Mouse (Mus musculus): Measurements from ENCODE around the gene Tfr2.
"Not testable (repeated sequence)": the region's sequence is repeated elsewhere in the genome, so short reads cannot be mapped to it uniquely, and the experiment has no call there.

Tfr2 gene

GRCm38 (mm10) chr5:137583670-137584169 lies 14.1 kb downstream of the Tfr2 start:
- peak; percentile 61 for DNase-seq (ENCODE audit: low read depth, low spot score)

- DNase-seq (ENCODE audit: low read depth, low spot score): no peak
These were observed 15.3 kb downstream of the Tfr2 start for GRCm38 (mm10) chr5:137584976-137585375.

GRCm38 (mm10) chr5:137590507-137590906 lies 20.9 kb downstream of the Tfr2 start:
- no peak for DNase-seq (ENCODE audit: low read depth, low spot score)

- no peak for DNase-seq (ENCODE audit: low read depth, low spot score)
These were observed 26.3 kb downstream of the Tfr2 start for GRCm38 (mm10) chr5:137595921-137596320.

- no peak for DNase-seq (ENCODE audit: low read depth, low spot score)
These were observed 27.1 kb downstream of the Tfr2 start for GRCm38 (mm10) chr5:137596601-137597261.

GRCm38 (mm10) chr5:137597625-137598024 lies 28.0 kb downstream of the Tfr2 start:
- no peak for DNase-seq (ENCODE audit: low read depth, low spot score)

- DNase-seq (ENCODE audit: low read depth, low spot score): no peak
These were observed 28.6 kb downstream of the Tfr2 start for GRCm38 (mm10) chr5:137598100-137598826.

- DNase-seq (ENCODE audit: low read depth, low spot score): no peak
These were observed 30.0 kb downstream of the Tfr2 start for GRCm38 (mm10) chr5:137599600-137599999.

GRCm38 (mm10) chr5:137600281-137600618 lies 30.6 kb downstream of the Tfr2 start:
- DNase-seq (ENCODE audit: low read depth, low spot score): no peak

- peak; percentile 99 for DNase-seq (ENCODE audit: low read depth, low spot score)
These were observed 31.2 kb downstream of the Tfr2 start, which contains the start of gene Mospd3 for GRCm38 (mm10) chr5:137600619-137601364. Gene Mospd3 (minus strand): TSS chr5:137601058.

GRCm38 (mm10) chr5:137601365-137601729 lies 31.7 kb downstream of the Tfr2 start:
- no peak for DNase-seq (ENCODE audit: low read depth, low spot score)

- no peak for DNase-seq (ENCODE audit: low read depth, low spot score)
These were observed 38.4 kb downstream of the Tfr2 start for GRCm38 (mm10) chr5:137607860-137608653.

- DNase-seq (ENCODE audit: low read depth, low spot score): no peak
These were observed 39.1 kb downstream of the Tfr2 start for GRCm38 (mm10) chr5:137608654-137609190.

GRCm38 (mm10) chr5:137609292-137609691 lies 39.7 kb downstream of the Tfr2 start:
- no peak for DNase-seq (ENCODE audit: low read depth, low spot score)

GRCm38 (mm10) chr5:137610056-137610455 lies 40.4 kb downstream of the Tfr2 start:
- DNase-seq (ENCODE audit: low read depth, low spot score): no peak

GRCm38 (mm10) chr5:137610548-137611244 lies 41.1 kb downstream of the Tfr2 start:
- DNase-seq (ENCODE audit: low read depth, low spot score): no peak

GRCm38 (mm10) chr5:137611245-137611602 lies 41.6 kb downstream of the Tfr2 start:
- no peak for DNase-seq (ENCODE audit: low read depth, low spot score)

- DNase-seq (ENCODE audit: low read depth, low spot score): no peak
These were observed 43.4 kb downstream of the Tfr2 start for GRCm38 (mm10) chr5:137613076-137613475.

GRCm38 (mm10) chr5:137613550-137613949 lies 43.9 kb downstream of the Tfr2 start, which contains the start of gene Pcolce:
Gene Pcolce (minus strand): TSS chr5:137613784.
- DNase-seq (ENCODE audit: low read depth, low spot score): no peak

- DNase-seq (ENCODE audit: low read depth, low spot score): not testable (repeated sequence)
These were observed 45.3 kb downstream of the Tfr2 start for GRCm38 (mm10) chr5:137614921-137615320.

- DNase-seq (ENCODE audit: low read depth, low spot score): no peak
These were observed 45.7 kb downstream of the Tfr2 start for GRCm38 (mm10) chr5:137615347-137615746.
